Mouse (Mus musculus) CH12.LX (cell line): ENCODE results near the gene Nek1. TPM values are rescaled to one million over a fixed set of nuclear protein-coding genes. Genes with fewer than 3 reads are reported as not detected.

Experiments used
- DNase-seq: peaks from one replicate; pipeline ENCODE4 v3.0.0-alpha.2; 2013; ENCODE audit errors: extremely low read depth
- H3K27ac ChIP-seq: 2 replicates; pipeline ENCODE4 v1.5.1; 2012; ENCODE audit warnings: low read depth, mild to moderate bottlenecking, control low read depth, moderate library complexity; ENCODE audit not compliant: insufficient read depth
- H3K27me3 ChIP-seq: replicated peaks from 2 replicates; pipeline ENCODE3; 2012; ENCODE audit warnings: inconsistent platforms
- H3K36me3 ChIP-seq, 2 experiments: replicated peaks in 1 of 2; 2 replicates each; pipeline versions ENCODE3 to v1.6.1; 2012; ENCODE audit warnings: inconsistent platforms in 1 of 2, low read length in 1 of 2, mild to moderate bottlenecking in 1 of 2, mixed read lengths in 1 of 2, moderate library complexity in 1 of 2; ENCODE audit not compliant: control insufficient read depth in 1 of 2, insufficient read depth in 1 of 2
- H3K4me1 ChIP-seq, 2 experiments: 2 replicates each; pipeline ENCODE4 v1.6.1; 2012; ENCODE audit warnings: inconsistent platforms in 1 of 2, moderate library complexity in 1 of 2; ENCODE audit not compliant: insufficient read depth in 2 of 2, control insufficient read depth in 1 of 2
- H3K4me2 ChIP-seq: 2 replicates; pipeline ENCODE4 v1.6.1; 2012; ENCODE audit warnings: low read depth, mild to moderate bottlenecking, control low read depth; ENCODE audit not compliant: poor library complexity, insufficient read depth, severe bottlenecking
- H3K4me3 ChIP-seq, 3 experiments: fragments of 150-350 bp in 1 of 3; sonication (generic) in 1 of 3; replicated peaks in 1 of 3; 2 replicates each; pipeline versions ENCODE3 to v1.5.1; 2011 to 2012; ENCODE audit warnings: low read depth in 2 of 3, low read length in 2 of 3, mild to moderate bottlenecking in 2 of 3, moderate library complexity in 2 of 3, control low read depth in 1 of 3, improper control_type of control experiment in 1 of 3, inconsistent platforms in 1 of 3, mixed read lengths in 1 of 3; ENCODE audit not compliant: poor library complexity in 1 of 3
- H3K79me2 ChIP-seq: replicated peaks from 2 replicates; pipeline ENCODE4 v1.6.1; 2012; ENCODE audit warnings: mild to moderate bottlenecking, moderate library complexity; ENCODE audit not compliant: control insufficient read depth, poor library complexity, insufficient read depth, severe bottlenecking; ENCODE audit errors: extremely low read depth
- H3K9ac ChIP-seq: 2 replicates; pipeline ENCODE4 v1.6.1; 2012; ENCODE audit warnings: low read depth, mild to moderate bottlenecking, control low read depth, moderate library complexity; ENCODE audit not compliant: insufficient read depth
- H3K9me3 ChIP-seq: replicated peaks from 2 replicates; pipeline ENCODE3; 2012; ENCODE audit warnings: low read length, inconsistent platforms, mixed read lengths
- CHD2 ChIP-seq: IDR thresholded peaks from 2 replicates; pipeline ENCODE4 v1.6.1; 2011; ENCODE audit warnings: low read length, improper control_type of control experiment
- ELF1 ChIP-seq: IDR thresholded peaks from 2 replicates; pipeline ENCODE4 v1.6.1; 2014; ENCODE audit warnings: low read depth, mild to moderate bottlenecking, inconsistent platforms, low read length, improper control_type of control experiment
- ETS1 ChIP-seq: conservative IDR thresholded peaks from 2 replicates; pipeline ENCODE4 v1.6.1; 2012; ENCODE audit warnings: low read depth, mild to moderate bottlenecking, inconsistent platforms, low read length, improper control_type of control experiment, moderate library complexity
- GABPA ChIP-seq: IDR thresholded peaks from 2 replicates; pipeline ENCODE4 v1.6.1; 2012; ENCODE audit warnings: low read depth, low read length, improper control_type of control experiment, inconsistent platforms; ENCODE audit not compliant: insufficient replicate concordance
- JUND ChIP-seq: conservative IDR thresholded peaks from 2 replicates; pipeline ENCODE4 v1.6.1; 2011; ENCODE audit warnings: low read depth, low read length, improper control_type of control experiment
- KAT2A ChIP-seq: IDR thresholded peaks from 2 replicates; pipeline ENCODE4 v1.6.1; 2012; ENCODE audit warnings: low read length, improper control_type of control experiment, inconsistent platforms; ENCODE audit not compliant: insufficient replicate concordance
- NELFE ChIP-seq: IDR thresholded peaks from 2 replicates; pipeline ENCODE4 v1.6.1; 2011; ENCODE audit warnings: low read depth, low read length, improper control_type of control experiment
- POLR2AphosphoS2 ChIP-seq: IDR thresholded peaks from 2 replicates; pipeline ENCODE4 v1.6.1; 2011; ENCODE audit warnings: low read depth, low read length, improper control_type of control experiment
- RCOR1 ChIP-seq: conservative IDR thresholded peaks from 2 replicates; pipeline ENCODE4 v1.6.1; 2012; ENCODE audit warnings: low read depth, mild to moderate bottlenecking, inconsistent platforms, low read length, improper control_type of control experiment
- SMC3 ChIP-seq: IDR thresholded peaks from 2 replicates; pipeline ENCODE4 v1.6.1; 2011; ENCODE audit warnings: low read depth, low read length, improper control_type of control experiment
- ZKSCAN1 ChIP-seq: IDR thresholded peaks from 2 replicates; pipeline ENCODE4 v1.6.1; 2012; ENCODE audit warnings: low read depth, inconsistent platforms, low read length, improper control_type of control experiment, borderline replicate concordance
- ZMIZ1 ChIP-seq: IDR thresholded peaks from 2 replicates; pipeline ENCODE4 v1.6.1; 2012; ENCODE audit warnings: low read depth, mild to moderate bottlenecking, inconsistent platforms, low read length, improper control_type of control experiment
- dilution Hi-C: fragments of 300-500 bp; cut with MboI; formaldehyde crosslinking; loops from 2 replicates; pipeline ENCODE4 v1.14.3; 2020; ENCODE audit warnings: low sequenced_read_pairs; ENCODE audit not compliant: extremely low pct_unique_long_range_greater_than_20kb, extremely low pct_ligation_motif_present
- in situ Hi-C: fragments of 300-500 bp; cut with MboI; formaldehyde crosslinking; loops from 3 replicates; pipeline ENCODE4 v1.14.3; 2019; ENCODE audit warnings: low sequenced_read_pairs, low pct_ligation_motif_present, low pct_unique_long_range_greater_than_20kb, mixed read lengths
- polyA plus RNA-seq: library from polyadenylated mRNA; unstranded; fragments of >175 nt; gene quantifications from 2 replicates; pipeline ENCODE4 v1.2.1, GENCODE M21; 2012; ENCODE audit warnings: low read depth; ENCODE audit not compliant: insufficient read length
- total RNA-seq, 2 experiments: library from RNA; depleted of rRNA; stranded (reverse); fragments of 300-350 nt in 1 of 2; fragments of >200 nt in 1 of 2; gene quantifications; 2 replicates each; pipeline ENCODE4 v1.2.3; 2012 to 2014

Nek1 gene
- total and polyA plus RNA-seq, 3 experiments: 7.7 to 9.2 (median 9.1) TPM

DNA sequence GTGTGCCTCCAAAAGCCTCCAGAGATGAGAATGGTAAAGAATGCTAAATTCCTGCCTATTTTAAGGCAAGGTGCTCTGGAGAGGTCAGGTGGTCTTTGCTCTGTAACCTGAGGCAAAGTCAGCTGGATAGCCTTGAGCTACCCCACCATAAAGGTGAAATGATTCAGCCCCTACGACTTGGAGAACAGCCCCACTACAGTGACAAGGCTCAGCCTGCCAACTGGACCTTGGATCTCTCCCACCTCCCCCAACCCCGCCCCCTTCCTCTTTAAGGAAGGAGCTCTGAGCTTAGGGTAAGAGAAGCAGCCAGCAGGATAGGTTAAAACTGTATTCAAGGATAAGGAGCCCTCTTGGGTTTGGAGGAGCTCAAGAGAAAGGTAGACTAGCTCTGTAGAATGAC is 23.9 kb upstream of the Nek1 start:
- Histone ChIP-seq H3K36me3 (peaks cover 0 to 9% of the 10 kb centered on the region in 2 experiments), H3K4me2 (no peak overlapping the region), H3K9ac (no peak overlapping the region), H3K4me1 (peaks cover 0 to 41% of the 10 kb centered on the region in 2 experiments; a peak in 3 of 4 replicates), H3K79me2 (peaks cover 40% of the 10 kb centered on the region), H3K27ac (no peak overlapping the region), H3K27me3 (no peaks in the 10 kb centered on the region), H3K4me3 (no peak overlapping the region), H3K9me3 (no peaks in the 10 kb centered on the region)
- dilution Hi-C loops (no loop called here), in situ Hi-C loops (no loop called here)
- TF ChIP-seq SMC3 (no peak), ELF1 (no peak), JUND (no peak), KAT2A (no peak)
- no peak for DNase-seq

DNA sequence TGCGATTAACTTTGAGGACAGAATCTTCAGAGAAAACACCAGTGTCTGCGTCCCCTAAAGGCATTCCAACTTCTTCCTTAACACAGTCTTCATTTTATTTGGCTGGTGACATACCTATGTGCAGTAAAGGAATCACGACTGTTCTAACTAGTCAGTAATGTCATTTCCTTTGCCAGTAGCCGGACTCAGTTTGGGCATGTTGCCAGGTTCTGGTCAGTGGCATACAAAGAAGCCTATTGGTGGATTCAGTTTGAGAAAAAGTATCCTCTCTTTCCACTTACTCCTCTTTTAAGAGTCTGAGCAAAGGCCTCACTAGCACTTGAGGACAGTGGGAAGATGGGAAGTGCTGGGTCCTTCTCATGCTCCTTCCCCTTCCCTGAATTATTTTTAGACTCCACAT is 21.2 kb upstream of the Nek1 start:
- Histone ChIP-seq H3K4me1 (peaks cover 0 to 38% of the 10 kb centered on the region in 2 experiments; a peak in 3 of 4 replicates), H3K4me2 (no peak overlapping the region), H3K9me3 (no peaks in the 10 kb centered on the region)
- TF ChIP-seq GABPA (no peak), JUND (no peak), SMC3 (no peak), CHD2 (no peak)
- TF ChIP-seq, all 38 proteins: peak for 0
- Histone ChIP-seq H3K27me3 (no peaks in the 10 kb centered on the region), H3K27ac (no peak overlapping the region), H3K4me3 (no peak overlapping the region), H3K9ac (no peak overlapping the region), H3K36me3 (peaks cover 0 to 12% of the 10 kb centered on the region in 2 experiments), H3K79me2 (peaks cover 41% of the 10 kb centered on the region)
- no peak for DNase-seq
- dilution Hi-C loops (no loop called here), in situ Hi-C loops (no loop called here)

DNA sequence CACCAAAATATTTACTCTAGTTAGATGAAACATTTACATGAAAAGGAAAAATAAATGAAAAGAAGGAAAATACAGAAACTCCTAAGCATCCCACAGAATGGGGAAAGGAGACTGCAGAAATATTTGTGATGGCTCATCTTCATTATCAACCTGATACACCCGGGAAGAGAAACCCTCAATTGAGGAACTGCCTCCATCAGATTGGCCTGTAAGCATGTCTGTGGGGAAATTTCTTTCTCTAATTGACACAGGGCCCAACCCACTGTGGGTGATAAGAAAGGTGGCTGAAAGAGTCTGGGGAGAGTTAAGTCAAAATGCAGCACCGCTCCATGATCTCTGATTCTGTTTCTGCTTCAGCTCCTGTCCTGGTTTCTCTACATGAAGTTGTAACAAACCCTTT is 19.5 kb upstream of the Nek1 start:
- H3K4me3 ChIP-seq: no peak overlapping the region
- no peaks in the 10 kb centered on the region for H3K9me3 ChIP-seq
- no peak for DNase-seq
- peaks cover 0 to 12% of the 10 kb centered on the region in 2 experiments for H3K36me3 ChIP-seq
- in situ Hi-C loops (no loop called here), dilution Hi-C loops (no loop called here)
- H3K9ac ChIP-seq: no peak overlapping the region
- no peak overlapping the region for H3K27ac ChIP-seq
- peaks cover 0 to 43% of the 10 kb centered on the region in 2 experiments; a peak in 3 of 4 replicates for H3K4me1 ChIP-seq
- no peak overlapping the region for H3K4me2 ChIP-seq
- H3K27me3 ChIP-seq: no peaks in the 10 kb centered on the region
- peaks cover 47% of the 10 kb centered on the region for H3K79me2 ChIP-seq
- TF ChIP-seq GABPA (no peak), ZKSCAN1 (no peak), ETS1 (no peak), NELFE (no peak), ZMIZ1 (no peak), RCOR1 (no peak), POLR2AphosphoS2 (no peak)
